Mouse (Mus musculus) midbrain, embryonic 14.5 days (tissue): ENCODE results near the gene Methig1. TPM values are rescaled to one million over a fixed set of nuclear protein-coding genes. Genes with fewer than 3 reads are reported as not detected.

Source experiments
- ATAC-seq: fragments of 200-750 bp; cut with Nextera tagmentation; 2 replicates; pipeline ENCODE4 v1.8.0; 2017; ENCODE audit warnings: moderate number of reproducible peaks, moderate library complexity; ENCODE audit not compliant: low FRiP score, low TSS enrichment
- DNase-seq: peaks from one replicate; pipeline ENCODE4 v3.0.0-alpha.2; 2015
- H3K27ac ChIP-seq: fragments of 300-500 bp; sonication (generic); replicated peaks from 2 replicates; pipeline ENCODE4 v1.5.1; 2014; ENCODE audit warnings: mild to moderate bottlenecking, low read depth, low read length, moderate library complexity
- H3K27me3 ChIP-seq: fragments of 300-500 bp; sonication (generic); 2 replicates; pipeline ENCODE4 v1.6.1; 2014; ENCODE audit warnings: low read length, control low read depth, mixed read lengths; ENCODE audit not compliant: control insufficient read depth, insufficient read depth
- H3K36me3 ChIP-seq: fragments of 300-500 bp; sonication (generic); 2 replicates; pipeline ENCODE4 v1.6.1; 2014; ENCODE audit warnings: low read length, control low read depth; ENCODE audit not compliant: control insufficient read depth, insufficient read depth
- H3K4me1 ChIP-seq: fragments of 300-500 bp; sonication (generic); 2 replicates; pipeline ENCODE4 v1.6.1; 2014; ENCODE audit warnings: mild to moderate bottlenecking, antibody characterized with exemption, low read length, control low read depth; ENCODE audit not compliant: control insufficient read depth, insufficient read depth
- H3K4me2 ChIP-seq: fragments of 300-500 bp; sonication (generic); 2 replicates; pipeline ENCODE4 v1.6.1; 2014; ENCODE audit warnings: mild to moderate bottlenecking, low read length, moderate library complexity
- H3K4me3 ChIP-seq: fragments of 300-500 bp; sonication (generic); replicated peaks from 2 replicates; pipeline ENCODE4 v1.5.1; 2014; ENCODE audit warnings: low read depth, low read length
- H3K9ac ChIP-seq: fragments of 300-500 bp; sonication (generic); replicated peaks from 2 replicates; pipeline ENCODE4 v1.6.1; 2014; ENCODE audit warnings: mild to moderate bottlenecking, low read length, moderate library complexity
- H3K9me3 ChIP-seq: fragments of 300-500 bp; sonication (generic); 2 replicates; pipeline ENCODE4 v1.6.1; 2016; ENCODE audit warnings: low read length, control low read depth, mixed read lengths; ENCODE audit not compliant: control insufficient read depth
- WGBS: fragments of 180-500 bp; shearing (Covaris S2); extraction: QIAGEN DNeasy Blood & Tissue Kit; methylation state at CpG from one replicate; pipeline ENCODE4 v1.1.7; 2014; 5-methylcytosine and 5-hydroxymethylcytosine counted together
- polyA plus RNA-seq: library from polyadenylated mRNA; unstranded; fragments of >200 nt; fragmentation: Nextera tagmentation; extraction: Ambion mirVana; gene quantifications from 2 replicates; pipeline ENCODE4 v1.2.1, GENCODE M21; 2014

Methig1 gene
- polyA plus RNA-seq, 1 experiment from 2014 or later: not detected

DNA sequence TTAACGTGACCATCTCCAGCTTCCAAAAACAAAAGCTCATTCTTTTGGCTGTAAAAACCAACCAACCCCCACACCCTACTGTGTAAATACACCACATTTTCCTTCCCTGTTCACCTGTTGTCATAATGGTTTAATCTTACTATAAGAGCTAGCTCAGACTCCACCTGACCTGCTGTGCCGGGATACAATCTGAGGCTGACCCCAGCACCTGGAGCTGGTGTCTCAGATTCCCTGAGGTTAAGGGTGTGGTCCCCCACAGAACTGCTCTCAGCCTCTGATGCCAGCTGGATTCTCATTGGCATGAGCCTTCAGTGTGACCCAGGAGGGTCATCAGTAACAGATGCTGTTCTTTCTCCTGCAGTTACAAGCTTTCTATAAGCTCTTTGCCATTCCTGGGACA lies 27.2 kb downstream of the Methig1 start:
- DNase-seq (no peak), ATAC-seq (no peak)
- no peaks in the 10 kb centered on the region for H3K36me3 ChIP-seq
- no peak overlapping the region for H3K9ac ChIP-seq
- H3K27ac ChIP-seq: no peak overlapping the region
- no peaks in the 10 kb centered on the region for H3K9me3 ChIP-seq
- H3K4me3 ChIP-seq: no peak overlapping the region
- no peaks in the 10 kb centered on the region for H3K27me3 ChIP-seq
- WGBS: 75% methylated on average over 2 of the region's 2 CpGs
- no peak overlapping the region for H3K4me2 ChIP-seq
- H3K4me1 ChIP-seq: no peaks in the 10 kb centered on the region

GRCm38 (mm10) chr15:100385705-100386104 lies 32.8 kb downstream of the Methig1 start:
- Histone ChIP-seq H3K27ac (no peak overlapping the region), H3K9ac (no peak overlapping the region), H3K4me3 (no peak overlapping the region), H3K9me3 (no peaks in the 10 kb centered on the region), H3K27me3 (no peaks in the 10 kb centered on the region), H3K4me2 (no peak overlapping the region), H3K36me3 (no peaks in the 10 kb centered on the region), H3K4me1 (no peaks in the 10 kb centered on the region)
- WGBS: 92% methylated on average over 9 of the region's 9 CpGs
- no peak for ATAC-seq
- DNase-seq: no peak

GRCm38 (mm10) chr15:100387544-100388223 lies 34.7 kb downstream of the Methig1 start:
- Histone ChIP-seq H3K9ac (no peak overlapping the region), H3K27ac (no peak overlapping the region), H3K36me3 (peaks cover 7% of the 10 kb centered on the region), H3K27me3 (no peaks in the 10 kb centered on the region), H3K4me3 (no peak overlapping the region), H3K4me2 (no peak overlapping the region), H3K9me3 (no peaks in the 10 kb centered on the region), H3K4me1 (no peaks in the 10 kb centered on the region)
- ATAC-seq (no peak), DNase-seq (no peak)
- WGBS: 94% methylated on average over 17 of the region's 17 CpGs

DNA sequence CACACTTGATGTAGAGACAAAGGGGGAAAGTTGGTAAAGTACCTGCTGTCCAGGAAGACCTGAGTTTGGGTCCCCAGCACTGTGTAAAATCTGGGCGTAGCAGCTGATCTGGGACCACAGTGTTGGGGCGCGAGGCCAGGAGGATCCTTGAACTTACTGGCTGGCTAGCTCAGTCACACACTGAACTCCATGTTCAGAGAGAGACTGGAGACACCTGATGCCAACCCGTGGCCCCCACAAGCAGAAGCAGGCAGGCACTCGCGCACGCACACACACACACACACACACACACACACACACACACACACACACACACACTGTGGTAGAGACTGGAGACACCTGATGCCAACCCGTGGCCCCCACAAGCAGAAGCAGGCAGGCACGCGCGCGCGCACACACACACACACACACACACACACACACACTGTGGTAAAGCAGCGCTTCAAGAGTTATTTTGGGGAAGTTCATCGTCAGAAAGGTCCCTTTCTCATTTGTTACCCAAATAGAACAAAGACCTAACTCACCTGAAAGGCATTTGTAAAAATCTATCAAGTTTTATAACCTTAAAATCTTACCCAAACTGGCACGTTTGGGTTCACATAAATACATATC lies 35.4 kb downstream of the Methig1 start:
- no peak overlapping the region for H3K4me2 ChIP-seq
- H3K36me3 ChIP-seq: peaks cover 9% of the 10 kb centered on the region
- H3K27me3 ChIP-seq: no peaks in the 10 kb centered on the region
- no peaks in the 10 kb centered on the region for H3K4me1 ChIP-seq
- DNase-seq (no peak), ATAC-seq (no peak)
- WGBS: 90% methylated on average over 16 of the region's 16 CpGs
- H3K4me3 ChIP-seq: no peak overlapping the region
- no peaks in the 10 kb centered on the region for H3K9me3 ChIP-seq
- H3K27ac ChIP-seq: no peak overlapping the region
- H3K9ac ChIP-seq: no peak overlapping the region

GRCm38 (mm10) chr15:100388886-100389285 lies 35.9 kb downstream of the Methig1 start:
- Histone ChIP-seq H3K9me3 (no peaks in the 10 kb centered on the region), H3K4me2 (no peak overlapping the region), H3K36me3 (peaks cover 15% of the 10 kb centered on the region), H3K9ac (no peak overlapping the region), H3K27ac (no peak overlapping the region), H3K4me3 (no peak overlapping the region), H3K4me1 (no peaks in the 10 kb centered on the region), H3K27me3 (no peaks in the 10 kb centered on the region)
- 62% methylated on average over 9 of the region's 9 CpGs for WGBS
- ATAC-seq (no peak), DNase-seq (no peak)

DNA sequence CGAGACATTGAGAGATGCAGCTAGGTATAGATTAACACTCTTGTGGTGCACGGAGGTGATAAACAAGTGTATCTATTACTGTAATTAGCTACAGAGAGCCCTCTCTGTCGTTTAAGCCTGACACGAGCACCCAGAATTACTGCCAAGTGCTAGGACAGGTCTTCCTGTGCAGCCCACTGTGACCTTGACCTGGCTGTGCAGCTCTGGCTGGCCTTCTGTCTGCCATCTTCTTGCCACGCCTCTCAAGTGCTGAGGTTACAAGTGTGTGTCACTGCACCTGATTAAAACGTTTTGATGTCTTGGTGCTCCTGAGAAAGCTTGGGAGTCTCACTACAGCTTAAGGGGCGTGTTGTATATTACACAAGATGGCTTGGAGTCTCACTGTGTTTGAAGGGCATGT lies 38.1 kb downstream of the Methig1 start:
- H3K9ac ChIP-seq: no peak overlapping the region

DNA sequence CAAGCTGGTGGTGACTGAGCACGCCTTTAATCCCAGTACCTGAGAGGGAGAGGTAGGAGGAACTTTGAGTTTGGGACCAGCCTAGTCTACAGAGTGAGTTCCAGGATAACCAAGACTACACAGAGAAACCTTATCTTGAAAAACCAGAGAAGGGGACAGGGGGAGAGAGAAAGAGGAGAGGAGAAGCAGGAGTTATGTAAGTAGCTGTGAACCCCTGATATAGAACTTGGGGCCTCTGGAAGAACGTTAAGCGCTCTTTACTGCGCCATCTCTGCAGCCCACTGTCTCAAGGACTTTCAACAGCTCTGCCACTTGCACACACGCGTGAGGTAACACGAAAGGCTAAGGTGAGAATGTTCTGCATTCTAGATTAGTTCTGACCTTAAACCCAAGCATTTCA lies 38.6 kb downstream of the Methig1 start:
- Histone ChIP-seq H3K27ac (no peak overlapping the region), H3K4me1 (no peaks in the 10 kb centered on the region), H3K27me3 (no peaks in the 10 kb centered on the region), H3K4me2 (no peak overlapping the region), H3K9ac (no peak overlapping the region), H3K4me3 (no peak overlapping the region), H3K9me3 (no peaks in the 10 kb centered on the region), H3K36me3 (peaks cover 41% of the 10 kb centered on the region)
- no peak for DNase-seq
- ATAC-seq: no peak
- 96% methylated on average over 7 of the region's 7 CpGs for WGBS

More for the DNA sequence above, 38.1 kb downstream of the Methig1 start:
- Histone ChIP-seq H3K27me3 (no peaks in the 10 kb centered on the region), H3K36me3 (peaks cover 36% of the 10 kb centered on the region), H3K4me1 (no peaks in the 10 kb centered on the region), H3K4me3 (no peak overlapping the region), H3K9me3 (no peaks in the 10 kb centered on the region), H3K27ac (no peak overlapping the region), H3K4me2 (no peak overlapping the region)
- ATAC-seq (no peak), DNase-seq (no peak)
- 85% methylated on average over 7 of the region's 7 CpGs for WGBS

GRCm38 (mm10) chr15:100393016-100393415 lies 40.1 kb downstream of the Methig1 start:
- Histone ChIP-seq H3K4me1 (no peaks in the 10 kb centered on the region), H3K4me2 (no peak overlapping the region), H3K4me3 (no peak overlapping the region), H3K9me3 (no peaks in the 10 kb centered on the region), H3K36me3 (peaks cover 56% of the 10 kb centered on the region), H3K27me3 (no peaks in the 10 kb centered on the region), H3K9ac (no peak overlapping the region), H3K27ac (no peak overlapping the region)
- ATAC-seq: no peak
- 90% methylated on average over 11 of the region's 11 CpGs for WGBS
- no peak for DNase-seq

- DNase-seq: no peak
- Histone ChIP-seq H3K27me3 (no peaks in the 10 kb centered on the region), H3K4me3 (no peak overlapping the region), H3K36me3 (peaks cover 81% of the 10 kb centered on the region), H3K4me2 (no peak overlapping the region), H3K27ac (no peak overlapping the region), H3K9ac (no peak overlapping the region), H3K4me1 (no peaks in the 10 kb centered on the region), H3K9me3 (no peaks in the 10 kb centered on the region)
- no peak for ATAC-seq
- WGBS: 94% methylated on average over 3 of the region's 3 CpGs
These were observed 42.6 kb downstream of the Methig1 start for GRCm38 (mm10) chr15:100395561-100395960.
